Mouse (Mus musculus) MEL (cell line): ENCODE measurements around the gene Syk. TPM values are rescaled to one million over a fixed set of nuclear protein-coding genes. Genes with fewer than 3 reads are reported as not detected.
A peak's percentile ranks its signal among the peaks of the same experiment; 100 is the strongest.

Experiments
- DNase-seq: peaks from one replicate; pipeline ENCODE4 v3.0.0; 2011; ENCODE audit warnings: low read depth, low spot score
- H3K27ac ChIP-seq: 2 replicates; pipeline ENCODE4 v1.5.1; 2012; ENCODE audit warnings: low read depth, mild to moderate bottlenecking, control low read depth, low read length, moderate library complexity; ENCODE audit not compliant: control insufficient read depth
- H3K27me3 ChIP-seq, 2 experiments: fragments of 150-350 bp in 1 of 2; sonication (generic) in 1 of 2; 2 replicates each; pipeline ENCODE4 v1.6.1; 2012; ENCODE audit warnings: low read length in 2 of 2, mild to moderate bottlenecking in 2 of 2, improper control_type of control experiment in 1 of 2, moderate library complexity in 1 of 2; ENCODE audit not compliant: insufficient read depth in 2 of 2, control insufficient read depth in 1 of 2
- H3K36me3 ChIP-seq, 2 experiments: 2 replicates each; pipeline ENCODE4 v1.6.1; 2012 to 2014; ENCODE audit warnings: low read length in 2 of 2, improper control_type of control experiment in 1 of 2, inconsistent platforms in 1 of 2, mild to moderate bottlenecking in 1 of 2; ENCODE audit not compliant: insufficient read depth in 2 of 2, control insufficient read depth in 1 of 2
- H3K4me1 ChIP-seq, 2 experiments: fragments of 150-350 bp in 1 of 2; sonication (generic) in 1 of 2; 2 replicates each; pipeline ENCODE4 v1.6.1; 2012; ENCODE audit warnings: low read length in 2 of 2, improper control_type of control experiment in 1 of 2, mild to moderate bottlenecking in 1 of 2; ENCODE audit not compliant: insufficient read depth in 2 of 2, control insufficient read depth in 1 of 2
- H3K4me3 ChIP-seq, 2 experiments: fragments of 150-350 bp in 1 of 2; sonication (generic) in 1 of 2; 2 replicates each; pipeline ENCODE4 v1.5.1; 2012; ENCODE audit warnings: low read depth in 2 of 2, low read length in 2 of 2, mild to moderate bottlenecking in 2 of 2, moderate library complexity in 2 of 2, control low read depth in 1 of 2, improper control_type of control experiment in 1 of 2; ENCODE audit not compliant: control insufficient read depth in 1 of 2, insufficient read depth in 1 of 2
- H3K79me2 ChIP-seq: 2 replicates; pipeline ENCODE4 v1.6.1; 2012; ENCODE audit warnings: mild to moderate bottlenecking, low read length, moderate library complexity; ENCODE audit not compliant: control insufficient read depth, poor library complexity, insufficient read depth
- H3K9ac ChIP-seq: 2 replicates; pipeline ENCODE4 v1.6.1; 2012; ENCODE audit warnings: low read depth, mild to moderate bottlenecking, control low read depth, low read length, moderate library complexity; ENCODE audit not compliant: control insufficient read depth, poor library complexity, severe bottlenecking
- H3K9me3 ChIP-seq: fragments of 150-350 bp; sonication (generic); replicated peaks from 2 replicates; pipeline ENCODE4 v1.6.1; 2012; ENCODE audit warnings: mild to moderate bottlenecking, low read length, improper control_type of control experiment, moderate library complexity; ENCODE audit not compliant: insufficient read depth
- BHLHE40 ChIP-seq: IDR thresholded peaks from 2 replicates; pipeline ENCODE4 v1.6.1; 2012; ENCODE audit warnings: low read depth, mild to moderate bottlenecking, inconsistent platforms, low read length, improper control_type of control experiment, borderline replicate concordance
- CHD1 ChIP-seq: IDR thresholded peaks from 2 replicates; pipeline ENCODE4 v1.6.1; 2012; ENCODE audit warnings: low read depth, mild to moderate bottlenecking, inconsistent platforms, low read length, improper control_type of control experiment
- CHD2 ChIP-seq: IDR thresholded peaks from 2 replicates; pipeline ENCODE4 v1.6.1; 2011; ENCODE audit warnings: low read length, improper control_type of control experiment
- CTCF ChIP-seq, 3 experiments: IDR thresholded peaks in 2 of 3; conservative IDR thresholded peaks in 1 of 3; 2 replicates each; pipeline ENCODE4 v1.5.1; 2011 to 2012; ENCODE audit warnings: low read length in 3 of 3, low read depth in 2 of 3, mild to moderate bottlenecking in 2 of 3, improper control_type of control experiment in 1 of 3, inconsistent platforms in 1 of 3, mixed read lengths in 1 of 3, moderate library complexity in 1 of 3; ENCODE audit not compliant: control insufficient read depth in 1 of 3, insufficient read depth in 1 of 3, poor library complexity in 1 of 3, severe bottlenecking in 1 of 3
- E2F4 ChIP-seq: IDR thresholded peaks from 2 replicates; pipeline ENCODE4 v1.6.1; 2011; ENCODE audit warnings: low read depth, low read length, improper control_type of control experiment, borderline replicate concordance
- ELF1 ChIP-seq: IDR thresholded peaks from 2 replicates; pipeline ENCODE4 v1.6.1; 2014; ENCODE audit warnings: low read depth, mild to moderate bottlenecking, inconsistent platforms, low read length, improper control_type of control experiment, moderate library complexity
- EP300 ChIP-seq, 2 experiments: IDR thresholded peaks; 2 replicates each; pipeline ENCODE4 v1.6.1; 2011; ENCODE audit warnings: improper control_type of control experiment in 2 of 2, low read length in 2 of 2, low read depth in 1 of 2, mild to moderate bottlenecking in 1 of 2
- ETS1 ChIP-seq: IDR thresholded peaks from 2 replicates; pipeline ENCODE4 v1.6.1; 2012; ENCODE audit warnings: low read depth, mild to moderate bottlenecking, inconsistent platforms, low read length, improper control_type of control experiment, moderate library complexity
- GABPA ChIP-seq: IDR thresholded peaks from 2 replicates; pipeline ENCODE4 v1.6.1; 2012; ENCODE audit warnings: low read depth, mild to moderate bottlenecking, inconsistent platforms, low read length, improper control_type of control experiment, moderate library complexity
- GATA1 ChIP-seq: IDR thresholded peaks from 2 replicates; pipeline ENCODE4 v1.6.1; 2011; ENCODE audit warnings: low read depth, low read length, improper control_type of control experiment
- KAT2A ChIP-seq: conservative IDR thresholded peaks from 2 replicates; pipeline ENCODE4 v1.6.1; 2012; ENCODE audit warnings: low read depth, low read length, improper control_type of control experiment, inconsistent platforms
- MAX ChIP-seq: IDR thresholded peaks from 2 replicates; pipeline ENCODE4 v1.6.1; 2011; ENCODE audit warnings: low read length, improper control_type of control experiment
- MAZ ChIP-seq: IDR thresholded peaks from 2 replicates; pipeline ENCODE4 v1.6.1; 2012; ENCODE audit warnings: low read depth, mild to moderate bottlenecking, inconsistent platforms, low read length, improper control_type of control experiment
- MEF2A ChIP-seq: IDR thresholded peaks from 2 replicates; pipeline ENCODE4 v1.6.1; 2014; ENCODE audit warnings: low read depth, mild to moderate bottlenecking, inconsistent platforms, low read length, improper control_type of control experiment; ENCODE audit not compliant: poor library complexity, insufficient replicate concordance, severe bottlenecking; ENCODE audit errors: extremely low read depth
- MYB ChIP-seq: IDR thresholded peaks from 2 replicates; pipeline ENCODE4 v1.6.1; 2011; ENCODE audit warnings: mild to moderate bottlenecking, low read depth, low read length, improper control_type of control experiment
- NELFE ChIP-seq: IDR thresholded peaks from 2 replicates; pipeline ENCODE4 v1.6.1; 2011; ENCODE audit warnings: low read depth, low read length, improper control_type of control experiment
- NRF1 ChIP-seq: IDR thresholded peaks from 2 replicates; pipeline ENCODE4 v1.6.1; 2014; ENCODE audit warnings: low read depth, mild to moderate bottlenecking, inconsistent platforms, low read length, improper control_type of control experiment, moderate library complexity; ENCODE audit not compliant: poor library complexity, insufficient read depth, severe bottlenecking
- POLR2AphosphoS2 ChIP-seq: IDR thresholded peaks from 2 replicates; pipeline ENCODE4 v1.6.1; 2011; ENCODE audit warnings: low read length, improper control_type of control experiment
- RAD21 ChIP-seq: IDR thresholded peaks from 2 replicates; pipeline ENCODE4 v1.6.1; 2011; ENCODE audit warnings: mild to moderate bottlenecking, low read depth, low read length, improper control_type of control experiment
- RCOR1 ChIP-seq: IDR thresholded peaks from 2 replicates; pipeline ENCODE4 v1.6.1; 2012; ENCODE audit warnings: low read depth, mild to moderate bottlenecking, inconsistent platforms, low read length, improper control_type of control experiment
- SMC3 ChIP-seq: IDR thresholded peaks from 2 replicates; pipeline ENCODE4 v1.6.1; 2011; ENCODE audit warnings: low read depth, low read length, improper control_type of control experiment
- TAL1 ChIP-seq: IDR thresholded peaks from 2 replicates; pipeline ENCODE4 v1.6.1; 2012; ENCODE audit warnings: mild to moderate bottlenecking, inconsistent platforms, low read length, moderate library complexity, mixed read lengths
- TBP ChIP-seq: IDR thresholded peaks from 2 replicates; pipeline ENCODE4 v1.8.0; 2011; ENCODE audit warnings: low read depth, low read length, improper control_type of control experiment
- TCF12 ChIP-seq: IDR thresholded peaks from 2 replicates; pipeline ENCODE4 v1.6.1; 2014; ENCODE audit warnings: low read depth, mild to moderate bottlenecking, inconsistent platforms, low read length, improper control_type of control experiment, moderate library complexity
- UBTF ChIP-seq: IDR thresholded peaks from 2 replicates; pipeline ENCODE4 v1.6.1; 2012; ENCODE audit warnings: low read depth, mild to moderate bottlenecking, inconsistent platforms, low read length, improper control_type of control experiment, moderate library complexity, borderline replicate concordance; ENCODE audit not compliant: insufficient read depth
- USF2 ChIP-seq, 2 experiments: IDR thresholded peaks; 2 replicates each; pipeline ENCODE4 v1.6.1; 2011 to 2012; ENCODE audit warnings: improper control_type of control experiment in 2 of 2, low read length in 2 of 2, borderline replicate concordance in 1 of 2, inconsistent platforms in 1 of 2, low read depth in 1 of 2, mild to moderate bottlenecking in 1 of 2; ENCODE audit not compliant: insufficient read depth in 1 of 2
- ZC3H11A ChIP-seq: IDR thresholded peaks from 2 replicates; pipeline ENCODE4 v1.6.1; 2012; ENCODE audit warnings: low read depth, mild to moderate bottlenecking, inconsistent platforms, low read length, improper control_type of control experiment
- ZKSCAN1 ChIP-seq: IDR thresholded peaks from 2 replicates; pipeline ENCODE4 v1.6.1; 2012; ENCODE audit warnings: low read depth, mild to moderate bottlenecking, inconsistent platforms, low read length, improper control_type of control experiment, moderate library complexity
- ZMIZ1 ChIP-seq: IDR thresholded peaks from 2 replicates; pipeline ENCODE4 v1.6.1; 2012; ENCODE audit warnings: low read depth, mild to moderate bottlenecking, inconsistent platforms, low read length, improper control_type of control experiment, moderate library complexity
- ZNF384 ChIP-seq: IDR thresholded peaks from 2 replicates; pipeline ENCODE4 v1.6.1; 2012; ENCODE audit warnings: low read depth, mild to moderate bottlenecking, inconsistent platforms, low read length, improper control_type of control experiment
- polyA plus RNA-seq, 2 experiments: library from polyadenylated mRNA; stranded (reverse) in 1 of 2; unstranded in 1 of 2; fragments of >175 nt in 1 of 2; fragments of >200 nt in 1 of 2; gene quantifications; 2 replicates each; pipeline versions ENCODE4 v1.2.1 to v1.2.4; 2012; ENCODE audit warnings: low replicate concordance in 2 of 2, low read depth in 1 of 2; ENCODE audit not compliant: insufficient read length in 2 of 2, insufficient read depth in 1 of 2, missing spikeins in 1 of 2
- total RNA-seq: library from RNA; depleted of rRNA; stranded (reverse); fragments of 300-350 nt; gene quantifications from 2 replicates; pipeline ENCODE4 v1.2.3, GENCODE M21; 2012

Gene Syk
- total and polyA plus RNA-seq, 3 experiments, result 14.4 to 23.8 TPM; not detected in 1

- TF ChIP-seq POLR2AphosphoS2 (no peak), RAD21 (peak; percentile 81), NELFE (no peak), EP300 (IDR thresholded peaks at IDR 0.05; ENCODE audit: low read depth in 1 of 2, low read length in 2 of 2) (no peak), RCOR1 (no peak), TCF12 (no peak), E2F4 (no peak), SMC3 (peak; percentile 69), TAL1 (no peak), ZNF384 (no peak), NRF1 (no peak), ELF1 (no peak), UBTF (no peak), GABPA (no peak), USF2 (IDR thresholded peaks at IDR 0.05; ENCODE audit: borderline replicate concordance in 1 of 2, insufficient read depth in 1 of 2, low read depth in 1 of 2, low read length in 2 of 2) (no peak), KAT2A (no peak), TBP (no peak), MYB (no peak), BHLHE40 (no peak), GATA1 (no peak), ETS1 (no peak), MEF2A (no peak), MAX (no peak), CTCF (IDR thresholded peaks at IDR 0.05 in 2 of 3, conservative IDR thresholded peaks at IDR 0.05 in 1 of 3; ENCODE audit: control insufficient read depth in 1 of 3, insufficient read depth in 1 of 3, low read depth in 2 of 3, low read length in 3 of 3, poor library complexity in 1 of 3, severe bottlenecking in 1 of 3) (peak; percentile 4 to 72 (median 34); a peak in 4 of 6 replicates), ZKSCAN1 (no peak), ZMIZ1 (no peak), CHD1 (no peak), MAZ (no peak), ZC3H11A (peak; percentile 63), CHD2 (no peak)
- H3K79me2 ChIP-seq, result no peaks in the 10 kb centered on the region
- no peak overlapping the region for H3K9ac ChIP-seq
- no peaks in the 10 kb centered on the region for H3K4me1 ChIP-seq
- H3K36me3 ChIP-seq, result no peaks in the 10 kb centered on the region
- peak; percentile 66 for DNase-seq
- H3K9me3 ChIP-seq, result no peaks in the 10 kb centered on the region
- H3K4me3 ChIP-seq, result no peak overlapping the region
- H3K27me3 ChIP-seq, result peaks cover 0 to 2% of the 10 kb centered on the region in 2 experiments; a peak in 1 of 4 replicates
- H3K27ac ChIP-seq, result no peak overlapping the region
Measured at GRCm38 (mm10) chr13:52651383-52652252, 68.6 kb downstream of the Syk start.
